ENCODE assay signal across 9 mouse cellular contexts in the genomic region with DNA sequence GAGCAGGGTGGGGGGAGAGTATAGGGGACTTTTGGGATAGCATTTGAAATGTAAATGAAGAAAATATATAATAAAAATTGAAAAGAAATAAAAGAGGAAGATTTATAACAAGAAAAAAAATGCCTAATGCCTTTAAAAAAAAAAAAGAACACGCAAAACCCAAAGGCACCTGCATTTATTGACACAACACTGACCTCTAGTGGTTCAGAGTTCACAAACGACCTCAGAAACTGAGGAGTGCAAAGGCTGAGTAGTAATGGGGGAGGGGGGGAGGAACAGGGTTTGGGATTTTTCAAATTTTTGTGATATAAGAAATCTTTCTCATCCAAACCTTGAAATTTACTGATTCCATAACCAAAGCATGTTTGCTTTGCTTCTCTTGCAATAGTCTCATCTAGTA.
DNase-seq lines count a peak whose midpoint lies in the region; ATAC-seq and TF ChIP-seq lines count a peak whose summit lies in the region.
"Had no signal": no experiment of that assay in that cellular context is flagged by ENCODE, and none has a peak within 500 bp of the region (broad histone marks: within the 10 kb centered on the region; RNA-seq: fewer than 3 reads in every experiment).

No protein-coding gene starts in this region.

- 7% methylated on average over 2 of the region's 2 CpGs for WGBS in midbrain, postnatal 0 days
- WGBS in midbrain, embryonic 10.5 days: 10% methylated on average over 2 of the region's 2 CpGs
- 3% methylated on average over 2 of the region's 2 CpGs for WGBS in liver, embryonic 14.5 days (ENCODE audit: insufficient replicate concordance)

- ATAC-seq in midbrain, postnatal 0 days (ENCODE audit: low FRiP score): no peak
- no peak for ATAC-seq in liver, embryonic 14.5 days (ENCODE audit: insufficient read depth)

- H3K4me3 ChIP-seq in midbrain, postnatal 0 days (ENCODE audit: low read depth, low read length): no peak overlapping the region
- H3K4me3 ChIP-seq in midbrain, embryonic 10.5 days: no peak overlapping the region
- no peak overlapping the region for H3K4me3 ChIP-seq in liver, embryonic 14.5 days (ENCODE audit: insufficient read depth in 1 of 2, low read depth in 2 of 2, low read length in 2 of 2)
- H3K4me3 ChIP-seq: neural tube, embryonic 12.5 days had no signal

- peak; percentile 78 for TF ChIP-seq CTCF in midbrain, postnatal 0 days (IDR thresholded peaks at IDR 0.05)
- TF ChIP-seq CTCF in liver, embryonic 14.5 days (IDR thresholded peaks at IDR 0.05; ENCODE audit: low read depth): peak; percentile 58; the same call in 1 of the 2 replicates

- DNase-seq in heart, adult 8-10 months (ENCODE audit: low spot score): peak; percentile 53
- DNase-seq in heart, adult 11 months: no peak
- DNase-seq in midbrain, postnatal 0 days (ENCODE audit: low spot score): peak; percentile 74
- no peak for DNase-seq in midbrain, embryonic 10.5 days (ENCODE audit: low spot score)
- peak; percentile 42 for DNase-seq in c-Kit-positive CD71-negative TER-119-negative erythroid progenitor cells, embryonic 14.5 days (ENCODE audit: low read depth)
- peak in 2 of 3 experiments; percentile 14 to 36 for DNase-seq in liver, embryonic 14.5 days (ENCODE audit: low read depth in 3 of 3, low spot score in 3 of 3)
- no peak for DNase-seq in natural killer cell, adult 2 months (ENCODE audit: low spot score in 2 of 2)
- no peak for DNase-seq in urinary bladder, adult 18-20 months (ENCODE audit: low spot score in 2 of 2)

- H3K4me1 ChIP-seq in midbrain, postnatal 0 days (ENCODE audit: insufficient read depth, low read length): no peaks in the 10 kb centered on the region
- H3K4me1 ChIP-seq in midbrain, embryonic 10.5 days: no peaks in the 10 kb centered on the region
- H3K4me1 ChIP-seq in liver, embryonic 14.5 days (replicated peaks; ENCODE audit: control insufficient read depth in 2 of 2, insufficient read depth in 2 of 2, low read length in 1 of 2): no peaks in the 10 kb centered on the region
- H3K4me1 ChIP-seq: neural tube, embryonic 12.5 days had no signal

- H3K27me3 ChIP-seq in midbrain, postnatal 0 days (ENCODE audit: insufficient read depth, low read length): no peaks in the 10 kb centered on the region
- H3K27me3 ChIP-seq in midbrain, embryonic 10.5 days (ENCODE audit: low read depth, poor library complexity, severe bottlenecking): no peaks in the 10 kb centered on the region
- no peaks in the 10 kb centered on the region for H3K27me3 ChIP-seq in liver, embryonic 14.5 days (ENCODE audit: control insufficient read depth, insufficient read depth, low read length)
- H3K27me3 ChIP-seq: neural tube, embryonic 12.5 days had no signal

- no peak overlapping the region for H3K27ac ChIP-seq in midbrain, postnatal 0 days (ENCODE audit: low read depth, low read length)
- H3K27ac ChIP-seq in midbrain, embryonic 10.5 days (replicated peaks): no peak overlapping the region
- no peak overlapping the region for H3K27ac ChIP-seq in liver, embryonic 14.5 days
- H3K27ac ChIP-seq: neural tube, embryonic 12.5 days had no signal

- H3K9ac ChIP-seq in midbrain, postnatal 0 days (replicated peaks; ENCODE audit: low read length, poor library complexity, severe bottlenecking): no peak overlapping the region
- no peak overlapping the region for H3K9ac ChIP-seq in liver, embryonic 14.5 days (replicated peaks)
- H3K9ac ChIP-seq: neural tube, embryonic 12.5 days had no signal

- H3K4me2 ChIP-seq in midbrain, postnatal 0 days (ENCODE audit: low read depth, low read length, poor library complexity, severe bottlenecking): no peak overlapping the region
- H3K4me2 ChIP-seq in liver, embryonic 14.5 days (ENCODE audit: low read depth): no peak overlapping the region
- H3K4me2 ChIP-seq: neural tube, embryonic 12.5 days had no signal

- no peak for TF ChIP-seq EP300 in liver, embryonic 14.5 days (IDR thresholded peaks at IDR 0.05; ENCODE audit: low read depth)

- H3K9me3 ChIP-seq in midbrain, postnatal 0 days (ENCODE audit: low read length): no peaks in the 10 kb centered on the region
- H3K9me3 ChIP-seq in midbrain, embryonic 10.5 days (replicated peaks): no peaks in the 10 kb centered on the region
- no peaks in the 10 kb centered on the region for H3K9me3 ChIP-seq in liver, embryonic 14.5 days (ENCODE audit: control insufficient read depth, low read length)
- H3K9me3 ChIP-seq: neural tube, embryonic 12.5 days had no signal

- no peaks in the 10 kb centered on the region for H3K36me3 ChIP-seq in midbrain, postnatal 0 days (ENCODE audit: insufficient read depth, low read length)
- H3K36me3 ChIP-seq in midbrain, embryonic 10.5 days: no peaks in the 10 kb centered on the region
- H3K36me3 ChIP-seq in liver, embryonic 14.5 days (replicated peaks; ENCODE audit: control insufficient read depth, insufficient read depth, low read depth): no peaks in the 10 kb centered on the region
- H3K36me3 ChIP-seq: neural tube, embryonic 12.5 days had no signal

Comparison
In these comparisons a context has a peak if more than half of its experiments do, and no peak if none do; other contexts are left out.
1. DNase-seq: peak in heart, adult 8-10 months (single experiment), midbrain, postnatal 0 days (single experiment), c-Kit-positive CD71-negative TER-119-negative erythroid progenitor cells, embryonic 14.5 days (single experiment) and liver, embryonic 14.5 days (2 of 3); none in heart, adult 11 months (single experiment), midbrain, embryonic 10.5 days (single experiment), natural killer cell, adult 2 months (0 of 2) and urinary bladder, adult 18-20 months (0 of 2).